Mouse (Mus musculus) hindbrain, embryonic 15.5 days (tissue): ENCODE data around the gene Atl2. TPM values are rescaled to one million over a fixed set of nuclear protein-coding genes. Genes with fewer than 3 reads are reported as not detected.
A peak's percentile ranks its signal among the peaks of the same experiment; 100 is the strongest.

Experiments
- ATAC-seq: fragments of 200-750 bp; cut with Nextera tagmentation; 2 replicates; pipeline ENCODE4 v1.8.0; 2017; ENCODE audit warnings: low read depth, moderate number of reproducible peaks, moderate TSS enrichment; ENCODE audit not compliant: low FRiP score
- H3K27ac ChIP-seq: fragments of 300-500 bp; sonication (generic); replicated peaks from 2 replicates; pipeline ENCODE4 v1.5.1; 2015; ENCODE audit warnings: mild to moderate bottlenecking, inconsistent platforms
- H3K27me3 ChIP-seq: fragments of 300-500 bp; sonication (generic); 2 replicates; pipeline ENCODE4 v1.6.1; 2015; ENCODE audit warnings: control low read depth, inconsistent platforms
- H3K36me3 ChIP-seq: fragments of 300-500 bp; sonication (generic); 2 replicates; pipeline ENCODE4 v1.6.1; 2015; ENCODE audit warnings: control low read depth, inconsistent platforms
- H3K4me1 ChIP-seq: fragments of 300-500 bp; sonication (generic); replicated peaks from 2 replicates; pipeline ENCODE4 v1.6.1; 2015; ENCODE audit warnings: control low read depth, inconsistent platforms
- H3K4me2 ChIP-seq: fragments of 300-500 bp; sonication (generic); 2 replicates; pipeline ENCODE4 v1.6.1; 2015; ENCODE audit warnings: moderate library complexity, mild to moderate bottlenecking, inconsistent platforms
- H3K4me3 ChIP-seq: fragments of 300-500 bp; sonication (generic); 2 replicates; pipeline ENCODE4 v1.5.1; 2015; ENCODE audit warnings: mild to moderate bottlenecking, inconsistent platforms
- H3K9ac ChIP-seq: fragments of 300-500 bp; sonication (generic); 2 replicates; pipeline ENCODE4 v1.6.1; 2015; ENCODE audit warnings: inconsistent platforms
- H3K9me3 ChIP-seq: fragments of 300-500 bp; sonication (generic); 2 replicates; pipeline ENCODE4 v1.6.1; 2016; ENCODE audit warnings: control low read depth, inconsistent platforms
- WGBS: fragments of 180-500 bp; shearing (Covaris S2); methylation state at CpG from one replicate; pipeline ENCODE4 v1.1.7; 2015; 5-methylcytosine and 5-hydroxymethylcytosine counted together
- polyA plus RNA-seq: library from polyadenylated mRNA; unstranded; fragments of >200 nt; fragmentation: Nextera tagmentation; extraction: Ambion mirVana; gene quantifications from 2 replicates; pipeline ENCODE4 v1.2.1, GENCODE M21; 2015

Gene Atl2
- polyA plus RNA-seq, 1 experiment from 2014 or later, result 34.2 TPM

GRCm38 (mm10) chr17:79840254-79841238, 55.4 kb downstream of the Atl2 start:
- no peaks in the 10 kb centered on the region for H3K27me3 ChIP-seq
- 48% methylated on average over 7 of the region's 7 CpGs for WGBS

GRCm38 (mm10) chr17:79836978-79837377, 58.9 kb downstream of the Atl2 start:
- WGBS, result 79% methylated on average over 7 of the region's 7 CpGs
- Histone ChIP-seq H3K27ac (no peak overlapping the region), H3K4me2 (no peak overlapping the region), H3K4me1 (no peaks in the 10 kb centered on the region), H3K36me3 (no peaks in the 10 kb centered on the region), H3K4me3 (no peak overlapping the region), H3K9me3 (no peaks in the 10 kb centered on the region), H3K9ac (no peak overlapping the region), H3K27me3 (no peaks in the 10 kb centered on the region)
- no peak for ATAC-seq

More at GRCm38 (mm10) chr17:79840254-79841238, 55.4 kb downstream of the Atl2 start:
- H3K4me2 ChIP-seq, result no peak overlapping the region
- no peaks in the 10 kb centered on the region for H3K4me1 ChIP-seq
- no peak overlapping the region for H3K4me3 ChIP-seq
- no peak overlapping the region for H3K27ac ChIP-seq
- no peaks in the 10 kb centered on the region for H3K9me3 ChIP-seq
- peak; percentile 83 for ATAC-seq
- no peak overlapping the region for H3K9ac ChIP-seq
- no peaks in the 10 kb centered on the region for H3K36me3 ChIP-seq

GRCm38 (mm10) chr17:79835714-79836373, 60.1 kb downstream of the Atl2 start:
- no peak overlapping the region for H3K4me2 ChIP-seq
- 55% methylated on average over 5 of the region's 5 CpGs for WGBS
- no peaks in the 10 kb centered on the region for H3K27me3 ChIP-seq
- no peaks in the 10 kb centered on the region for H3K36me3 ChIP-seq
- no peak overlapping the region for H3K9ac ChIP-seq
- no peak for ATAC-seq
- H3K9me3 ChIP-seq, result no peaks in the 10 kb centered on the region
- H3K27ac ChIP-seq, result no peak overlapping the region
- no peaks in the 10 kb centered on the region for H3K4me1 ChIP-seq
- no peak overlapping the region for H3K4me3 ChIP-seq

GRCm38 (mm10) chr17:79832284-79832683, 63.6 kb downstream of the Atl2 start:
- Histone ChIP-seq H3K4me2 (no peak overlapping the region), H3K27ac (no peak overlapping the region), H3K27me3 (no peaks in the 10 kb centered on the region), H3K9me3 (no peaks in the 10 kb centered on the region), H3K4me3 (no peak overlapping the region), H3K9ac (no peak overlapping the region), H3K4me1 (no peaks in the 10 kb centered on the region), H3K36me3 (no peaks in the 10 kb centered on the region)
- ATAC-seq, result no peak
- WGBS, result 67% methylated on average over 1 of the region's 1 CpGs

- Histone ChIP-seq H3K4me1 (peaks cover 14% of the 10 kb centered on the region), H3K36me3 (no peaks in the 10 kb centered on the region), H3K27ac (no peak overlapping the region), H3K27me3 (peaks cover 10% of the 10 kb centered on the region; the same call in 1 of the 2 replicates), H3K9ac (no peak overlapping the region), H3K4me2 (no peak overlapping the region), H3K4me3 (no peak overlapping the region), H3K9me3 (no peaks in the 10 kb centered on the region)
- no peak for ATAC-seq
- WGBS, result 74% methylated on average over 6 of the region's 6 CpGs
These were observed 69.4 kb downstream of the Atl2 start for GRCm38 (mm10) chr17:79826482-79827034.

GRCm38 (mm10) chr17:79825241-79826030, 70.5 kb downstream of the Atl2 start:
- 61% methylated on average over 11 of the region's 11 CpGs for WGBS
- Histone ChIP-seq H3K4me1 (peaks cover 14% of the 10 kb centered on the region), H3K4me2 (no peak overlapping the region), H3K9me3 (no peaks in the 10 kb centered on the region), H3K27ac (peak overlapping the region; percentile 44; the same call in 1 of the 2 replicates), H3K36me3 (no peaks in the 10 kb centered on the region), H3K4me3 (no peak overlapping the region), H3K27me3 (peaks cover 15% of the 10 kb centered on the region; the same call in 1 of the 2 replicates), H3K9ac (no peak overlapping the region)
- peak; percentile 94 for ATAC-seq

- WGBS, result 58% methylated on average over 1 of the region's 1 CpGs
- H3K36me3 ChIP-seq, result no peaks in the 10 kb centered on the region
- no peak overlapping the region for H3K4me2 ChIP-seq
- H3K9ac ChIP-seq, result no peak overlapping the region
- peaks cover 23% of the 10 kb centered on the region; the same call in 1 of the 2 replicates for H3K27me3 ChIP-seq
- H3K4me1 ChIP-seq, result peaks cover 14% of the 10 kb centered on the region
- ATAC-seq, result no peak
- no peak overlapping the region for H3K27ac ChIP-seq
- no peak overlapping the region for H3K4me3 ChIP-seq
- no peaks in the 10 kb centered on the region for H3K9me3 ChIP-seq
These were observed 71.5 kb downstream of the Atl2 start for GRCm38 (mm10) chr17:79824406-79824805.

GRCm38 (mm10) chr17:79818884-79819283, 77.0 kb downstream of the Atl2 start:
- no peak for ATAC-seq
- peaks cover 32% of the 10 kb centered on the region; the same call in 1 of the 2 replicates for H3K27me3 ChIP-seq
- WGBS, result 19% methylated on average over 3 of the region's 3 CpGs

GRCm38 (mm10) chr17:79817995-79818394, 77.9 kb downstream of the Atl2 start:
- Histone ChIP-seq H3K27me3 (peaks cover 29% of the 10 kb centered on the region; the same call in 1 of the 2 replicates), H3K4me3 (no peak overlapping the region), H3K4me1 (0 out of 2 replicates have a peak, but pooled peaks cover 7% of the 10 kb centered on the region), H3K27ac (no peak overlapping the region), H3K9me3 (no peaks in the 10 kb centered on the region), H3K4me2 (no peak overlapping the region), H3K36me3 (no peaks in the 10 kb centered on the region), H3K9ac (no peak overlapping the region)
- no peak for ATAC-seq
- 3% methylated on average over 7 of the region's 7 CpGs for WGBS

More at GRCm38 (mm10) chr17:79818884-79819283, 77.0 kb downstream of the Atl2 start:
- no peak overlapping the region for H3K9ac ChIP-seq
- no peak overlapping the region for H3K4me3 ChIP-seq
- H3K9me3 ChIP-seq, result no peaks in the 10 kb centered on the region
- H3K27ac ChIP-seq, result no peak overlapping the region
- no peaks in the 10 kb centered on the region for H3K36me3 ChIP-seq
- 0 out of 2 replicates have a peak, but pooled peaks cover 7% of the 10 kb centered on the region for H3K4me1 ChIP-seq
- no peak overlapping the region for H3K4me2 ChIP-seq

GRCm38 (mm10) chr17:79817551-79817950, 78.4 kb downstream of the Atl2 start:
- H3K4me2 ChIP-seq, result no peak overlapping the region
- ATAC-seq, result no peak
- H3K27me3 ChIP-seq, result peaks cover 29% of the 10 kb centered on the region; the same call in 1 of the 2 replicates
- no peaks in the 10 kb centered on the region for H3K9me3 ChIP-seq
- 0 out of 2 replicates have a peak, but pooled peaks cover 7% of the 10 kb centered on the region for H3K4me1 ChIP-seq
- 48% methylated on average over 9 of the region's 9 CpGs for WGBS
- no peaks in the 10 kb centered on the region for H3K36me3 ChIP-seq
- H3K27ac ChIP-seq, result no peak overlapping the region
- no peak overlapping the region for H3K9ac ChIP-seq
- no peak overlapping the region for H3K4me3 ChIP-seq

- no peak overlapping the region for H3K4me2 ChIP-seq
- no peak for ATAC-seq
- H3K27me3 ChIP-seq, result peaks cover 25% of the 10 kb centered on the region; the same call in 1 of the 2 replicates
These were observed 79.0 kb downstream of the Atl2 start for GRCm38 (mm10) chr17:79816896-79817295.

More at GRCm38 (mm10) chr17:79816896-79817295, 79.0 kb downstream of the Atl2 start:
- no peak overlapping the region for H3K4me3 ChIP-seq
- WGBS, result 79% methylated on average over 6 of the region's 6 CpGs
- no peaks in the 10 kb centered on the region for H3K36me3 ChIP-seq
- H3K27ac ChIP-seq, result no peak overlapping the region
- no peaks in the 10 kb centered on the region for H3K9me3 ChIP-seq
- H3K9ac ChIP-seq, result no peak overlapping the region
- H3K4me1 ChIP-seq, result 0 out of 2 replicates have a peak, but pooled peaks cover 7% of the 10 kb centered on the region
